Mouse (Mus musculus): ENCODE data around the gene St13. TPM values are rescaled to one million over a fixed set of nuclear protein-coding genes. Genes with fewer than 3 reads are reported as not detected.

The St13 gene
- polyA plus RNA-seq, 1 experiment from 2014 or later, result 220 TPM

GRCm38 (mm10) chr15:81392997-81393396 is 6.9 kb downstream of the St13 start:
- Histone ChIP-seq H3K36me3 (replicated peaks; ENCODE audit: control insufficient read depth, insufficient read depth, low read depth, low read length) (peaks cover 6% of the 10 kb centered on the region), H3K4me1 (ENCODE audit: control insufficient read depth, insufficient read depth, low read length) (no peaks in the 10 kb centered on the region)

GRCm38 (mm10) chr15:81386327-81386726 is 13.6 kb downstream of the St13 start:
- ATAC-seq (replicated peaks; ENCODE audit: insufficient number of reproducible peaks, low FRiP score, low TSS enrichment, low read depth), result no peak
- Histone ChIP-seq H3K9me3 (replicated peaks; ENCODE audit: control insufficient read depth, low read length) (no peaks in the 10 kb centered on the region), H3K4me1 (ENCODE audit: control insufficient read depth, insufficient read depth, low read length) (no peaks in the 10 kb centered on the region), H3K27me3 (ENCODE audit: control insufficient read depth, insufficient read depth, low read length) (no peaks in the 10 kb centered on the region), H3K36me3 (replicated peaks; ENCODE audit: control insufficient read depth, insufficient read depth, low read depth, low read length) (peaks cover 16% of the 10 kb centered on the region), H3K9ac (replicated peaks; ENCODE audit: low read length) (no peak overlapping the region), H3K4me2 (ENCODE audit: low read depth, low read length) (no peak overlapping the region), H3K4me3 (ENCODE audit: low read depth, low read length) (no peak overlapping the region), H3K27ac (replicated peaks; ENCODE audit: low read depth, low read length) (no peak overlapping the region)
- 92% methylated on average over 5 of the region's 5 CpGs for whole genome bisulfite sequencing
- DNase-seq (ENCODE audit: low spot score), result peak; percentile 7

More at GRCm38 (mm10) chr15:81392997-81393396, 6.9 kb downstream of the St13 start:
- Histone ChIP-seq H3K27ac (replicated peaks; ENCODE audit: low read depth, low read length) (no peak overlapping the region), H3K9ac (replicated peaks; ENCODE audit: low read length) (no peak overlapping the region), H3K4me3 (ENCODE audit: low read depth, low read length) (no peak overlapping the region), H3K4me2 (ENCODE audit: low read depth, low read length) (no peak overlapping the region), H3K27me3 (ENCODE audit: control insufficient read depth, insufficient read depth, low read length) (no peaks in the 10 kb centered on the region), H3K9me3 (replicated peaks; ENCODE audit: control insufficient read depth, low read length) (no peaks in the 10 kb centered on the region)
- DNase-seq (ENCODE audit: low spot score), result no peak
- no peak for ATAC-seq (replicated peaks; ENCODE audit: insufficient number of reproducible peaks, low FRiP score, low TSS enrichment, low read depth)

- Histone ChIP-seq H3K36me3 (replicated peaks; ENCODE audit: control insufficient read depth, insufficient read depth, low read depth, low read length) (peaks cover 7% of the 10 kb centered on the region), H3K9me3 (replicated peaks; ENCODE audit: control insufficient read depth, low read length) (no peaks in the 10 kb centered on the region), H3K27ac (replicated peaks; ENCODE audit: low read depth, low read length) (no peak overlapping the region), H3K4me1 (ENCODE audit: control insufficient read depth, insufficient read depth, low read length) (no peaks in the 10 kb centered on the region), H3K9ac (replicated peaks; ENCODE audit: low read length) (no peak overlapping the region), H3K4me3 (ENCODE audit: low read depth, low read length) (no peak overlapping the region), H3K27me3 (ENCODE audit: control insufficient read depth, insufficient read depth, low read length) (no peaks in the 10 kb centered on the region), H3K4me2 (ENCODE audit: low read depth, low read length) (no peak overlapping the region)
- ATAC-seq (replicated peaks; ENCODE audit: insufficient number of reproducible peaks, low FRiP score, low TSS enrichment, low read depth) (no peak), DNase-seq (ENCODE audit: low spot score) (no peak)
- 87% methylated on average over 2 of the region's 2 CpGs for WGBS
Measured at GRCm38 (mm10) chr15:81378845-81379244, 21.0 kb downstream of the St13 start.

GRCm38 (mm10) chr15:81374621-81375020 is 25.3 kb downstream of the St13 start:
- Histone ChIP-seq H3K4me1 (ENCODE audit: control insufficient read depth, insufficient read depth, low read length) (no peaks in the 10 kb centered on the region), H3K4me2 (ENCODE audit: low read depth, low read length) (no peak overlapping the region), H3K4me3 (ENCODE audit: low read depth, low read length) (no peak overlapping the region), H3K36me3 (replicated peaks; ENCODE audit: control insufficient read depth, insufficient read depth, low read depth, low read length) (peaks cover 7% of the 10 kb centered on the region), H3K27ac (replicated peaks; ENCODE audit: low read depth, low read length) (no peak overlapping the region), H3K27me3 (ENCODE audit: control insufficient read depth, insufficient read depth, low read length) (no peaks in the 10 kb centered on the region), H3K9me3 (replicated peaks; ENCODE audit: control insufficient read depth, low read length) (no peaks in the 10 kb centered on the region), H3K9ac (replicated peaks; ENCODE audit: low read length) (no peak overlapping the region)
- WGBS, result 90% methylated on average over 11 of the region's 11 CpGs
- no peak for ATAC-seq (replicated peaks; ENCODE audit: insufficient number of reproducible peaks, low FRiP score, low TSS enrichment, low read depth)
- DNase-seq (ENCODE audit: low spot score), result no peak

- Histone ChIP-seq H3K27ac (replicated peaks; ENCODE audit: low read depth, low read length) (no peak overlapping the region), H3K9ac (replicated peaks; ENCODE audit: low read length) (no peak overlapping the region), H3K36me3 (replicated peaks; ENCODE audit: control insufficient read depth, insufficient read depth, low read depth, low read length) (peaks cover 11% of the 10 kb centered on the region), H3K4me3 (ENCODE audit: low read depth, low read length) (no peak overlapping the region), H3K4me2 (ENCODE audit: low read depth, low read length) (no peak overlapping the region), H3K4me1 (ENCODE audit: control insufficient read depth, insufficient read depth, low read length) (no peaks in the 10 kb centered on the region), H3K27me3 (ENCODE audit: control insufficient read depth, insufficient read depth, low read length) (no peaks in the 10 kb centered on the region), H3K9me3 (replicated peaks; ENCODE audit: control insufficient read depth, low read length) (no peaks in the 10 kb centered on the region)
- 66% methylated on average over 1 of the region's 1 CpGs for WGBS
- ATAC-seq (replicated peaks; ENCODE audit: insufficient number of reproducible peaks, low FRiP score, low TSS enrichment, low read depth) (no peak), DNase-seq (ENCODE audit: low spot score) (no peak)
Measured at GRCm38 (mm10) chr15:81370356-81370755, 29.5 kb downstream of the St13 start.

GRCm38 (mm10) chr15:81368601-81369000 is 31.3 kb downstream of the St13 start:
- H3K36me3 ChIP-seq (replicated peaks; ENCODE audit: control insufficient read depth, insufficient read depth, low read depth, low read length), result peaks cover 8% of the 10 kb centered on the region
- H3K4me2 ChIP-seq (ENCODE audit: low read depth, low read length), result no peak overlapping the region
- WGBS, result 90% methylated on average over 1 of the region's 1 CpGs
- H3K9me3 ChIP-seq (replicated peaks; ENCODE audit: control insufficient read depth, low read length), result no peaks in the 10 kb centered on the region
- H3K27ac ChIP-seq (replicated peaks; ENCODE audit: low read depth, low read length), result no peak overlapping the region
- H3K9ac ChIP-seq (replicated peaks; ENCODE audit: low read length), result no peak overlapping the region
- no peak overlapping the region for H3K4me3 ChIP-seq (ENCODE audit: low read depth, low read length)
- DNase-seq (ENCODE audit: low spot score) (no peak), ATAC-seq (replicated peaks; ENCODE audit: insufficient number of reproducible peaks, low FRiP score, low TSS enrichment, low read depth) (no peak)
- no peaks in the 10 kb centered on the region for H3K4me1 ChIP-seq (ENCODE audit: control insufficient read depth, insufficient read depth, low read length)
- no peaks in the 10 kb centered on the region for H3K27me3 ChIP-seq (ENCODE audit: control insufficient read depth, insufficient read depth, low read length)

GRCm38 (mm10) chr15:81366241-81366640 is 33.6 kb downstream of the St13 start:
- H3K4me2 ChIP-seq (ENCODE audit: low read depth, low read length), result no peak overlapping the region
- H3K4me3 ChIP-seq (ENCODE audit: low read depth, low read length), result no peak overlapping the region
- no peak overlapping the region for H3K27ac ChIP-seq (replicated peaks; ENCODE audit: low read depth, low read length)
- no peak for DNase-seq (ENCODE audit: low spot score)
- no peaks in the 10 kb centered on the region for H3K4me1 ChIP-seq (ENCODE audit: control insufficient read depth, insufficient read depth, low read length)
- H3K27me3 ChIP-seq (ENCODE audit: control insufficient read depth, insufficient read depth, low read length), result no peaks in the 10 kb centered on the region
- no peak overlapping the region for H3K9ac ChIP-seq (replicated peaks; ENCODE audit: low read length)
- H3K36me3 ChIP-seq (replicated peaks; ENCODE audit: control insufficient read depth, insufficient read depth, low read depth, low read length), result peaks cover 8% of the 10 kb centered on the region
- 84% methylated on average over 4 of the region's 4 CpGs for WGBS
- H3K9me3 ChIP-seq (replicated peaks; ENCODE audit: control insufficient read depth, low read length), result no peaks in the 10 kb centered on the region
- no peak for ATAC-seq (replicated peaks; ENCODE audit: insufficient number of reproducible peaks, low FRiP score, low TSS enrichment, low read depth)

- Histone ChIP-seq H3K9ac (replicated peaks; ENCODE audit: low read length) (no peak overlapping the region), H3K27me3 (ENCODE audit: control insufficient read depth, insufficient read depth, low read length) (no peaks in the 10 kb centered on the region), H3K4me1 (ENCODE audit: control insufficient read depth, insufficient read depth, low read length) (no peaks in the 10 kb centered on the region), H3K4me3 (ENCODE audit: low read depth, low read length) (no peak overlapping the region), H3K36me3 (replicated peaks; ENCODE audit: control insufficient read depth, insufficient read depth, low read depth, low read length) (peaks cover 4% of the 10 kb centered on the region), H3K4me2 (ENCODE audit: low read depth, low read length) (no peak overlapping the region), H3K27ac (replicated peaks; ENCODE audit: low read depth, low read length) (no peak overlapping the region), H3K9me3 (replicated peaks; ENCODE audit: control insufficient read depth, low read length) (no peaks in the 10 kb centered on the region)
- ATAC-seq (replicated peaks; ENCODE audit: insufficient number of reproducible peaks, low FRiP score, low TSS enrichment, low read depth) (no peak), DNase-seq (ENCODE audit: low spot score) (no peak)
- 90% methylated on average over 8 of the region's 8 CpGs for WGBS
Measured at GRCm38 (mm10) chr15:81365246-81365645, 34.6 kb downstream of the St13 start.

Data from embryonic facial prominence, embryonic 11.5 days (tissue).